Mouse (Mus musculus): ENCODE measurements around the gene Gpkow. TPM values are rescaled to one million over a fixed set of nuclear protein-coding genes. Genes with fewer than 3 reads are reported as not detected.

Gpkow gene
- total and polyA plus RNA-seq, 3 experiments = 23.4 to 539 (median 37.0) TPM

DNA sequence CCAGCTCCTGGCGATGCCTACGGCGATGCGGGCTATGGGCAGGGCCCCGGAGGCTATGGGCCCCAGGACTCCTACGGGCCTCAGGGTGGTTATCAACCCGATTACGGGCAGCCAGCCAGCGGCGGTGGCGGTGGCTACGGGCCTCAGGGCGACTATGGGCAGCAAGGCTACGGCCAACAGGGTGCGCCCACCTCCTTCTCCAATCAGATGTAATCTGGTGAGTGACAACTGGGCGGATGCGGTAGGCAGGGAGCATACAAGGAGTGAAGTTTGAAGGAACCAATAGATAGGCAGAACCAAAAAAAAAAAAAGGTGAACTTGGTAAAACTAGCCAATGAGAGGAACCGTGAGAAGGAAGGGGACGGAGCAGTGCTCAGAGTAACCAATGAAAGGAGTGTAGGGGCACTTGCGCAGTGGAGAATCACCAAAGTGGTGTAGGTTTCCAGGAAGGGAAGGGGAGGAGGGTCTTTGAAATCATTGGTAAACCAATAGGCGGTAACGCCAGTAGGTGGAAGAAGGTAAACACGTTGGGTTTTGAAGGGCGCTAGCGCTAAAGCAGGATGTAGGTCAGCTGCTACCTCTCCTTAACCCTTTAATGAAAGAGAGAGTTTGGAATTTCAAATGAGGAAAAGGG, 48.1 kb upstream of the Gpkow start:
- H3K27ac ChIP-seq (ENCODE audit: control insufficient read depth, low read depth, low read length) = peak overlapping the region; percentile 80
- TF ChIP-seq MEF2A (IDR thresholded peaks at IDR 0.05; ENCODE audit: extremely low read depth, insufficient replicate concordance, low read depth, low read length, poor library complexity, severe bottlenecking) (no peak), MAFK (IDR thresholded peaks at IDR 0.05; ENCODE audit: borderline replicate concordance, low read depth, low read length) (no peak), MXI1 (IDR thresholded peaks at IDR 0.05; ENCODE audit: low read depth, low read length) (peak; percentile 83), ELF1 (IDR thresholded peaks at IDR 0.05; ENCODE audit: low read depth, low read length) (peak; percentile 94), HCFC1 (IDR thresholded peaks at IDR 0.05; ENCODE audit: low read depth, low read length) (peak; percentile 88), POLR2A (IDR thresholded peaks at IDR 0.05; ENCODE audit: control insufficient read depth in 1 of 2, insufficient read depth in 1 of 2, low read depth in 1 of 2, low read length in 2 of 2, poor library complexity in 1 of 2) (peak; percentile 63 to 84), ZKSCAN1 (IDR thresholded peaks at IDR 0.05; ENCODE audit: low read depth, low read length) (peak; percentile 80; the same call in 1 of the 2 replicates), SMC3 (IDR thresholded peaks at IDR 0.05; ENCODE audit: low read depth, low read length) (peak; percentile 30; the same call in 1 of the 2 replicates), ZC3H11A (IDR thresholded peaks at IDR 0.05; ENCODE audit: low read depth, low read length) (no peak), NELFE (IDR thresholded peaks at IDR 0.05; ENCODE audit: low read depth, low read length) (peak; percentile 86), CHD2 (IDR thresholded peaks at IDR 0.05; ENCODE audit: low read length) (peak; percentile 92), CHD1 (IDR thresholded peaks at IDR 0.05; ENCODE audit: low read depth, low read length) (no peak), KAT2A (conservative IDR thresholded peaks at IDR 0.05; ENCODE audit: low read depth, low read length) (peak; percentile 69), USF1 (IDR thresholded peaks at IDR 0.05; ENCODE audit: low read depth, low read length) (0 out of 2 replicates have a peak, but pooled peaks have one; percentile 7), UBTF (IDR thresholded peaks at IDR 0.05; ENCODE audit: borderline replicate concordance, insufficient read depth, low read depth, low read length) (0 out of 2 replicates have a peak, but pooled peaks have one; percentile 21), NRF1 (IDR thresholded peaks at IDR 0.05; ENCODE audit: insufficient read depth, low read depth, low read length, poor library complexity, severe bottlenecking) (peak; percentile 98), MYB (IDR thresholded peaks at IDR 0.05; ENCODE audit: low read depth, low read length) (no peak), POLR2AphosphoS2 (IDR thresholded peaks at IDR 0.05; ENCODE audit: low read length) (peak; percentile 96), TCF12 (IDR thresholded peaks at IDR 0.05; ENCODE audit: low read depth, low read length) (peak; percentile 27; the same call in 1 of the 2 replicates), TBP (IDR thresholded peaks at IDR 0.05; ENCODE audit: low read depth, low read length) (peak; percentile 87), ZMIZ1 (IDR thresholded peaks at IDR 0.05; ENCODE audit: low read depth, low read length) (peak; percentile 64; the same call in 1 of the 2 replicates), CTCF (IDR thresholded peaks at IDR 0.05 in 2 of 3, conservative IDR thresholded peaks at IDR 0.05 in 1 of 3; ENCODE audit: control insufficient read depth in 1 of 3, insufficient read depth in 1 of 3, low read depth in 2 of 3, low read length in 3 of 3, poor library complexity in 1 of 3, severe bottlenecking in 1 of 3) (peak in 2 of 3 experiments; percentile 29 to 31; a peak in 3 of 6 replicates), MAX (IDR thresholded peaks at IDR 0.05; ENCODE audit: low read length) (peak; percentile 75), ETS1 (IDR thresholded peaks at IDR 0.05; ENCODE audit: low read depth, low read length) (peak; percentile 46; the same call in 1 of the 2 replicates), GATA1 (IDR thresholded peaks at IDR 0.05; ENCODE audit: low read depth, low read length) (peak; percentile 68), POLR2AphosphoS5 (IDR thresholded peaks at IDR 0.05; ENCODE audit: borderline replicate concordance, low read depth, low read length) (no peak), ZNF384 (IDR thresholded peaks at IDR 0.05; ENCODE audit: low read depth, low read length) (peak; percentile 100), SIN3A (IDR thresholded peaks at IDR 0.05; ENCODE audit: low read length) (peak; percentile 97), RCOR1 (IDR thresholded peaks at IDR 0.05; ENCODE audit: low read depth, low read length) (no peak), E2F4 (IDR thresholded peaks at IDR 0.05; ENCODE audit: borderline replicate concordance, low read depth, low read length) (no peak), MAZ (IDR thresholded peaks at IDR 0.05; ENCODE audit: low read depth, low read length) (peak; percentile 57; the same call in 1 of the 2 replicates), EP300 (IDR thresholded peaks at IDR 0.05; ENCODE audit: low read depth in 1 of 2, low read length in 2 of 2) (no peak; a peak in 1 of 4 replicates), MYC (IDR thresholded peaks at IDR 0.05; ENCODE audit: low read depth, low read length) (peak; percentile 84), JUND (IDR thresholded peaks at IDR 0.05; ENCODE audit: low read depth, low read length) (no peak)
- H3K4me3 ChIP-seq (ENCODE audit: control insufficient read depth in 1 of 2, insufficient read depth in 1 of 2, low read depth in 2 of 2, low read length in 2 of 2) = peak overlapping the region; percentile 68 to 80
- H3K4me1 ChIP-seq (ENCODE audit: control insufficient read depth in 1 of 2, insufficient read depth in 2 of 2, low read length in 2 of 2) = peaks cover 0 to 9% of the 10 kb centered on the region in 2 experiments; a peak in 2 of 4 replicates
- peak; percentile 99 for DNase-seq (ENCODE audit: low read depth, low spot score)
- peak overlapping the region; percentile 92 for H3K9ac ChIP-seq (ENCODE audit: control insufficient read depth, low read depth, low read length, poor library complexity, severe bottlenecking)
- H3K79me2 ChIP-seq (ENCODE audit: control insufficient read depth, insufficient read depth, low read length, poor library complexity) = peaks cover 4% of the 10 kb centered on the region; the same call in 1 of the 2 replicates
- H3K9me3 ChIP-seq (replicated peaks; ENCODE audit: insufficient read depth, low read length) = no peaks in the 10 kb centered on the region
- peaks cover 0 to 3% of the 10 kb centered on the region in 2 experiments; a peak in 2 of 4 replicates for H3K36me3 ChIP-seq (ENCODE audit: control insufficient read depth in 1 of 2, insufficient read depth in 2 of 2, low read length in 2 of 2)
- H3K27me3 ChIP-seq (ENCODE audit: control insufficient read depth in 1 of 2, insufficient read depth in 2 of 2, low read length in 2 of 2) = no peaks in the 10 kb centered on the region

Data from MEL (cell line).